Mouse (Mus musculus) C2C12 (cell line): Measurements from ENCODE around the gene Trdmt1. TPM values are rescaled to one million over a fixed set of nuclear protein-coding genes. Genes with fewer than 3 reads are reported as not detected.
A peak's percentile ranks its signal among the peaks of the same experiment; 100 is the strongest.

ENCODE experiments used
- H3K27me3 ChIP-seq: one replicate; pipeline ENCODE4 v1.6.1; 2011; ENCODE audit not compliant: control insufficient read depth, insufficient read depth, insufficient read length
- H3K36me3 ChIP-seq: one replicate; pipeline ENCODE4 v1.6.1; 2011; ENCODE audit not compliant: control insufficient read depth, insufficient read depth
- H3K4me3 ChIP-seq: one replicate; pipeline ENCODE4 v1.5.1; 2011; ENCODE audit warnings: mild to moderate bottlenecking, control low read depth; ENCODE audit not compliant: poor library complexity, insufficient read depth, severe bottlenecking
- H3K79me2 ChIP-seq: one replicate; pipeline ENCODE4 v1.6.1; 2011; ENCODE audit not compliant: control insufficient read depth, insufficient read depth
- H3K79me3 ChIP-seq: one replicate; pipeline ENCODE4 v1.6.1; 2011; ENCODE audit warnings: low read depth, control low read depth
- H3ac ChIP-seq: one replicate; pipeline ENCODE3; 2011; ENCODE audit warnings: low read depth; ENCODE audit not compliant: control insufficient read depth, insufficient read length
- CEBPB ChIP-seq: IDR thresholded peaks from one replicate; pipeline ENCODE4 v1.6.1; 2011; ENCODE audit warnings: low read depth, mild to moderate bottlenecking, control low read depth, moderate library complexity
- CTCF ChIP-seq: IDR thresholded peaks from one replicate; pipeline ENCODE4 v1.5.1; 2011; ENCODE audit not compliant: control insufficient read depth, insufficient read depth, insufficient read length
- FOSL1 ChIP-seq: IDR thresholded peaks from one replicate; pipeline ENCODE4 v1.8.0; 2011; ENCODE audit warnings: mild to moderate bottlenecking, low read length; ENCODE audit not compliant: poor library complexity, insufficient read depth, severe bottlenecking
- MAX ChIP-seq: IDR thresholded peaks from one replicate; pipeline ENCODE4 v1.6.1; 2011; ENCODE audit warnings: mild to moderate bottlenecking, control low read depth
- MYOD1 ChIP-seq: IDR thresholded peaks from one replicate; pipeline ENCODE4 v1.6.1; 2011; ENCODE audit warnings: low read depth; ENCODE audit not compliant: control insufficient read depth, insufficient read length
- MYOG ChIP-seq: IDR thresholded peaks from one replicate; pipeline ENCODE4 v1.6.1; 2011; ENCODE audit not compliant: control insufficient read depth, insufficient read length; ENCODE audit errors: extremely low read depth
- USF1 ChIP-seq: IDR thresholded peaks from one replicate; pipeline ENCODE4 v1.6.1; 2011; ENCODE audit warnings: low read depth, mild to moderate bottlenecking, control low read depth, moderate library complexity
- polyA plus RNA-seq: library from polyadenylated mRNA; unstranded; fragments of >200 nt; fragmentation: generic; extraction: Trizol; gene quantifications from one replicate; pipeline ENCODE4 v1.2.1, GENCODE M21; 2012; ENCODE audit warnings: missing spikeins

The Trdmt1 gene
- polyA plus RNA-seq, 1 experiment, result 3.5 TPM

DNA sequence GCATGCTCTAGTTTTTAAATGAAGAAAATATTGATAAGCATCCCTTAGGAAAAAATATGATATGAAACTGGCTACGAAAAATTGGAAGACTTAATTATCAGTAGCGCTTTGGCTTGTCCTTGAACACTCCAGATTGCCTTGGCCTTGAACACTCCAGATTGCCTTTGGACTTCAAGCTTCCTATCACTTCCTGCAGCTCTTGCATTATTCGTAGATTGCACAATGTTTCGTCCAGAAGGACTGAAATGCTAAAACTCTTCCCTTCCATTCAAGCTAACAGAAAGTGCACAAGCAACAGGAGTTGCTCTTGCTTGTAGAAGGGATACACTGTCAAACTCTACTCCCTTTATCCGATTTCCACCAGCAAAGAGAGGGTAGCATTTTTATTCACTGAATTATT lies 14.8 kb upstream of the Trdmt1 start:
- no peak overlapping the region for H3K4me3 ChIP-seq
- peaks cover 6% of the 10 kb centered on the region for H3K79me2 ChIP-seq
- no peaks in the 10 kb centered on the region for H3K27me3 ChIP-seq
- no peaks in the 10 kb centered on the region for H3K79me3 ChIP-seq
- no peak for TF ChIP-seq FOSL1
- TF ChIP-seq MYOD1, result no peak
- no peak for TF ChIP-seq CTCF
- peak; percentile 86 for TF ChIP-seq CEBPB
- H3K36me3 ChIP-seq, result no peaks in the 10 kb centered on the region
- no peak overlapping the region for H3ac ChIP-seq

GRCm38 (mm10) chr2:13558607-13559262 lies 14.3 kb upstream of the Trdmt1 start:
- Histone ChIP-seq H3K79me3 (no peaks in the 10 kb centered on the region), H3K79me2 (peaks cover 6% of the 10 kb centered on the region), H3K36me3 (no peaks in the 10 kb centered on the region), H3K4me3 (no peak overlapping the region), H3K27me3 (no peaks in the 10 kb centered on the region), H3ac (peak overlapping the region; percentile 34)
- TF ChIP-seq USF1, result no peak
- no peak for TF ChIP-seq MYOG
- TF ChIP-seq CEBPB, result peak; percentile 39
- TF ChIP-seq MYOD1, result peak; percentile 23
- no peak for TF ChIP-seq MAX
- peak; percentile 72 for TF ChIP-seq FOSL1
- no peak for TF ChIP-seq CTCF

GRCm38 (mm10) chr2:13557145-13558030 lies 12.9 kb upstream of the Trdmt1 start:
- peak; percentile 59 for TF ChIP-seq FOSL1
- TF ChIP-seq MYOG, result no peak
- peak; percentile 27 for TF ChIP-seq MAX
- H3K36me3 ChIP-seq, result no peaks in the 10 kb centered on the region
- no peak overlapping the region for H3K4me3 ChIP-seq
- H3K27me3 ChIP-seq, result no peaks in the 10 kb centered on the region
- peaks cover 6% of the 10 kb centered on the region for H3K79me2 ChIP-seq
- peak overlapping the region; percentile 65 for H3ac ChIP-seq
- no peaks in the 10 kb centered on the region for H3K79me3 ChIP-seq

DNA sequence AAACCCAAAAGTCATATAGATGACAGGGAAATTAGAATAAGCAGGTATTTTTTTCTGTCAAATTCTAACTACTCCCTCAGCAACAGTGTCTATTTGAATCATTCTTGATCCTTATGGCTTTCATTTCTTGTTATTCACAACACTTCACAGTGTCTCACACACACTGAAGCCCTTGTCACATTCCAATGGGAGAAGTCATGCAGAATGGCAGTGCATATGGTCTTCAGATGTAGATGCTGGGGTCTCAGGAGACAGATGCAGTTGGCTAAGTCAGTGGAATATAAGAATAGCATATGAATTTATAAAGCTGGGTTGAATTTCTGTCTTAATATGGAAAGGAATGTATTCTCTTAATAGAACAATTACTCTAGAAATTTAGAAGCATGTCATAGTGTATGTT lies 11.8 kb upstream of the Trdmt1 start:
- H3K36me3 ChIP-seq, result no peaks in the 10 kb centered on the region
- peaks cover 6% of the 10 kb centered on the region for H3K79me2 ChIP-seq
- TF ChIP-seq MAX (peak; percentile 91), CTCF (no peak), MYOG (no peak), FOSL1 (peak; percentile 51), MYOD1 (peak; percentile 63), CEBPB (no peak), USF1 (no peak)
- H3ac ChIP-seq, result no peak overlapping the region
- no peaks in the 10 kb centered on the region for H3K79me3 ChIP-seq
- H3K27me3 ChIP-seq, result no peaks in the 10 kb centered on the region
- no peak overlapping the region for H3K4me3 ChIP-seq

DNA sequence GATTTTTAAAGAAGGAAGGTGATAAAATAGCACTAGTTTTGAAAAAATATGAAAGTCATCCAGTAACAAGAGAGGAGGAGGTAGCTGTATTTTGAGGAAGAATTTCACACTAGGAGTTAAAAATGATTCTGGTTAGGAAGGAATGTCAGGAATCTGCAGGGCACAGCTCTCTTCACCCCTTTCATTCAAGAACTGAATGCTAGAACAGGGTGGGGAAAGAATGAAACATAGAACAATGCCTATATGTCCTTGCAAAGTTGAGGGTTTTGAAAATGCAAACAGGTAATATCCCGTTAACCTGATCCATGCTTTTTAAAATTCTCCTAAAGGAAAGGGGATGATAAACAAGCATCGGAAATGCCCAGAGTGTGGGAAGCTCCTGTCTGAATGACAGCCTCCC lies 9.5 kb upstream of the Trdmt1 start:
- TF ChIP-seq CEBPB, result no peak
- no peak for TF ChIP-seq CTCF
- TF ChIP-seq USF1, result no peak
- no peak for TF ChIP-seq MAX
- no peak for TF ChIP-seq FOSL1
- TF ChIP-seq MYOG, result no peak
- no peak for TF ChIP-seq MYOD1
- Histone ChIP-seq H3K36me3 (no peaks in the 10 kb centered on the region), H3K4me3 (no peak overlapping the region), H3ac (no peak overlapping the region), H3K79me2 (no peaks in the 10 kb centered on the region), H3K79me3 (no peaks in the 10 kb centered on the region), H3K27me3 (no peaks in the 10 kb centered on the region)
